In the genomic region with DNA sequence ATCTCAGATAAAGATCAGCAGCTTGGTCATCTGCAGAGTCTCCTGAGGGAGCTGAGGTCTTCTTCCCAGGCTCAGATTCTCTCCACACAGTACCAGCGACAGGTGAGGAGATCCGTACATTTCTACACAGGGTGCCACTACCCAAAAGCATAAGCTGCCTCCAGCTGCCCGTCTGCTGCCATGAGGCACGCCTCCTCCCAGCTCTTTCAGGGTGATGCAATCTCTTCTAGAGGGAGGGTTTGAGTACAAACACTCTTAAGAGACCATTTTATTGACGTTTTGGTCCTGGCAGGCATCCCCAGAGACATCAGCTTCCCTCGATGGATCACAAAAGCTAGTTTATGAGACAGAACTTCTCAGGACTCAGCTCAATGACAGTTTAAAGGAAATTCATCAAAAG, we compare ENCODE assay signal across 27 mouse cellular contexts. TPM values are rescaled to one million over a fixed set of nuclear protein-coding genes. Genes with fewer than 3 reads are reported as not detected.
A peak's percentile ranks its signal among the peaks of the same experiment; 100 is the strongest.
DNase-seq lines count a peak whose midpoint lies in the region; TF ChIP-seq lines count a peak whose summit lies in the region.
"Had no signal": no experiment of that assay in that cellular context is flagged by ENCODE, and none has a peak within 500 bp of the region (broad histone marks: within the 10 kb centered on the region; RNA-seq: fewer than 3 reads in every experiment).

No protein-coding gene starts in this region.

- peaks cover 44 to 78% of the 10 kb centered on the region in 2 experiments for H3K4me1 ChIP-seq in CH12.LX (ENCODE audit: control insufficient read depth in 1 of 2, insufficient read depth in 2 of 2)
- H3K4me1 ChIP-seq: heart, embryonic 15.5 days; hindbrain, embryonic 13.5 days; liver, embryonic 13.5 days; lung, embryonic 15.5 days; midbrain, embryonic 12.5 days; neural tube, embryonic 13.5 days; stomach, embryonic 15.5 days had no signal

- peak overlapping the region; percentile 79 for H3K4me2 ChIP-seq in CH12.LX (ENCODE audit: insufficient read depth, low read depth, poor library complexity, severe bottlenecking)
- H3K4me2 ChIP-seq: heart, embryonic 15.5 days; hindbrain, embryonic 13.5 days; liver, embryonic 13.5 days; lung, embryonic 15.5 days; midbrain, embryonic 12.5 days; neural tube, embryonic 13.5 days; stomach, embryonic 15.5 days had no signal

- TF ChIP-seq CTCF in left cerebral cortex, adult 2 months (IDR thresholded peaks at IDR 0.05), result no peak
- TF ChIP-seq CTCF in CH12.LX (conservative IDR thresholded peaks at IDR 0.05 in 1 of 2, IDR thresholded peaks at IDR 0.05 in 1 of 2; ENCODE audit: low read depth in 2 of 2, low read length in 2 of 2), result no peak

- no peak overlapping the region for H3K4me3 ChIP-seq in left cerebral cortex, adult 2 months
- peak overlapping the region; percentile 50 to 79 (median 61) for H3K4me3 ChIP-seq in CH12.LX (replicated peaks in 1 of 3; ENCODE audit: low read depth in 2 of 3, low read length in 2 of 3, poor library complexity in 1 of 3)
- H3K4me3 ChIP-seq: erythroblast, embryonic 14.5 days; heart, embryonic 15.5 days; hindbrain, embryonic 13.5 days; liver, embryonic 13.5 days; lung, embryonic 15.5 days; megakaryocyte, embryonic 14.5 days; midbrain, embryonic 12.5 days; neural tube, embryonic 13.5 days; stomach, embryonic 15.5 days had no signal

- dilution Hi-C loops in CH12.LX (cut with MboI; ENCODE audit: extremely low pct_ligation_motif_present, extremely low pct_unique_long_range_greater_than_20kb, low sequenced_read_pairs), result no loop called here

- no peaks in the 10 kb centered on the region for H3K27me3 ChIP-seq in CH12.LX (replicated peaks)
- H3K27me3 ChIP-seq: heart, embryonic 15.5 days; hindbrain, embryonic 13.5 days; liver, embryonic 13.5 days; lung, embryonic 15.5 days; megakaryocyte, embryonic 14.5 days; midbrain, embryonic 12.5 days; neural tube, embryonic 13.5 days; stomach, embryonic 15.5 days had no signal

- peaks cover 42% of the 10 kb centered on the region for H3K79me2 ChIP-seq in CH12.LX (replicated peaks; ENCODE audit: control insufficient read depth, extremely low read depth, insufficient read depth, poor library complexity, severe bottlenecking)

- peaks cover 40 to 78% of the 10 kb centered on the region in 2 experiments for H3K36me3 ChIP-seq in CH12.LX (replicated peaks in 1 of 2; ENCODE audit: control insufficient read depth in 1 of 2, insufficient read depth in 1 of 2, low read length in 1 of 2)

- intact Hi-C loops in left cerebral cortex, adult 2 months (cut with DNase I), result no loop called here
- intact Hi-C loops in left cerebral cortex, postnatal 4 days (cut with DNase I), result no loop called here

- in situ Hi-C loops in CH12.LX (cut with MboI; ENCODE audit: low pct_ligation_motif_present, low pct_unique_long_range_greater_than_20kb, low sequenced_read_pairs), result no loop called here

- DNase-seq in adrenal gland, adult 2 months, result peak; percentile 43
- no peak for DNase-seq in adrenal gland, postnatal 25 days
- DNase-seq in left cerebral cortex, adult 2 months (ENCODE audit: extremely low spot score in 1 of 2, low spot score in 2 of 2), result no peak
- DNase-seq in left cerebral cortex, postnatal 4 days, result no peak
- peak; percentile 85 for DNase-seq in CH12.LX (ENCODE audit: extremely low read depth)
- peak; percentile 33 for DNase-seq in lung, postnatal 10 days
- no peak for DNase-seq in cerebellum, postnatal 14 days
- no peak for DNase-seq in kidney, postnatal 25 days
- DNase-seq: adrenal gland, postnatal 10 days; cerebellum, adult 11-12 months; cerebellum, adult 9-11 months; gastrocnemius, postnatal 10 days; heart, postnatal 36 days; kidney, adult 9 months; kidney, postnatal 10 days; liver, embryonic 13.5 days; right cerebral cortex, postnatal 14 days; thymus, postnatal 14 days had no signal

- peak; percentile 12; the same call in 1 of the 2 replicates for TF ChIP-seq EP300 in CH12.LX (IDR thresholded peaks at IDR 0.05; ENCODE audit: low read length)

- peak; percentile 83 for TF ChIP-seq POLR2A in CH12.LX (IDR thresholded peaks at IDR 0.05; ENCODE audit: low read depth, low read length)

- no peak; the same call in 1 of the 2 replicates for TF ChIP-seq RAD21 in CH12.LX (IDR thresholded peaks at IDR 0.05; ENCODE audit: low read depth, low read length)

- H3K27ac ChIP-seq in left cerebral cortex, adult 2 months, result peak overlapping the region; percentile 19; the same call in 1 of the 2 replicates
- H3K27ac ChIP-seq in CH12.LX (ENCODE audit: insufficient read depth, low read depth), result peak overlapping the region; percentile 74; the same call in 1 of the 2 replicates
- H3K27ac ChIP-seq: heart, embryonic 15.5 days; hindbrain, embryonic 13.5 days; liver, embryonic 13.5 days; lung, embryonic 15.5 days; midbrain, embryonic 12.5 days; neural tube, embryonic 13.5 days; stomach, embryonic 15.5 days had no signal

- H3K9ac ChIP-seq in CH12.LX (ENCODE audit: insufficient read depth, low read depth), result peak overlapping the region; percentile 89
- H3K9ac ChIP-seq: heart, embryonic 15.5 days; hindbrain, embryonic 13.5 days; liver, embryonic 13.5 days; lung, embryonic 15.5 days; midbrain, embryonic 12.5 days; neural tube, embryonic 13.5 days; stomach, embryonic 15.5 days had no signal

- H3K9me3 ChIP-seq in CH12.LX (replicated peaks; ENCODE audit: low read length), result no peaks in the 10 kb centered on the region
- H3K9me3 ChIP-seq: heart, embryonic 15.5 days; hindbrain, embryonic 13.5 days; liver, embryonic 13.5 days; lung, embryonic 15.5 days; megakaryocyte, embryonic 14.5 days; midbrain, embryonic 12.5 days; neural tube, embryonic 13.5 days; stomach, embryonic 15.5 days had no signal

TF ChIP-seq in CH12.LX, 34 proteins besides CTCF, POLR2A, EP300 and RAD21 (continues in another document):
- TF ChIP-seq USF2 (conservative IDR thresholded peaks at IDR 0.05; ENCODE audit: low read depth, low read length) (no peak), E2F4 (IDR thresholded peaks at IDR 0.05; ENCODE audit: insufficient replicate concordance, low read depth, low read length) (no peak), GABPA (IDR thresholded peaks at IDR 0.05; ENCODE audit: insufficient replicate concordance, low read depth, low read length) (no peak), SMC3 (IDR thresholded peaks at IDR 0.05; ENCODE audit: low read depth, low read length) (no peak), ETS1 (conservative IDR thresholded peaks at IDR 0.05; ENCODE audit: low read depth, low read length) (peak; percentile 55), MAZ (IDR thresholded peaks at IDR 0.05; ENCODE audit: low read depth, low read length) (peak; percentile 80), POLR2AphosphoS2 (IDR thresholded peaks at IDR 0.05; ENCODE audit: low read depth, low read length) (peak; percentile 54; the same call in 1 of the 2 replicates), PAX5 (IDR thresholded peaks at IDR 0.05; ENCODE audit: low read length) (no peak), ZC3H11A (IDR thresholded peaks at IDR 0.05; ENCODE audit: low read depth, low read length) (no peak), KAT2A (IDR thresholded peaks at IDR 0.05; ENCODE audit: insufficient replicate concordance, low read length) (0 out of 2 replicates have a peak, but pooled peaks have one; percentile 40), MAX (IDR thresholded peaks at IDR 0.05; ENCODE audit: low read length) (peak; percentile 95), MAFK (IDR thresholded peaks at IDR 0.05; ENCODE audit: insufficient replicate concordance, low read length) (no peak), MEF2A (IDR thresholded peaks at IDR 0.05; ENCODE audit: borderline replicate concordance, low read depth, low read length) (peak; percentile 54; the same call in 1 of the 2 replicates), MYC (IDR thresholded peaks at IDR 0.05; ENCODE audit: low read depth, low read length) (peak; percentile 100), USF1 (IDR thresholded peaks at IDR 0.05; ENCODE audit: low read depth, low read length) (no peak), NRF1 (IDR thresholded peaks at IDR 0.05; ENCODE audit: low read depth, low read length) (no peak), MXI1 (IDR thresholded peaks at IDR 0.05; ENCODE audit: low read depth, low read length) (peak; percentile 96), CHD2 (IDR thresholded peaks at IDR 0.05; ENCODE audit: low read length) (no peak), TCF12 (IDR thresholded peaks at IDR 0.05; ENCODE audit: low read depth, low read length) (peak; percentile 82), JUND (conservative IDR thresholded peaks at IDR 0.05; ENCODE audit: low read depth, low read length) (peak; percentile 80), NELFE (IDR thresholded peaks at IDR 0.05; ENCODE audit: low read depth, low read length) (peak; percentile 81), ZNF384 (IDR thresholded peaks at IDR 0.05; ENCODE audit: low read depth, low read length) (no peak), JUN (IDR thresholded peaks at IDR 0.05; ENCODE audit: insufficient read depth, low read depth, low read length) (peak; percentile 64; the same call in 1 of the 2 replicates), ELF1 (IDR thresholded peaks at IDR 0.05; ENCODE audit: low read depth, low read length) (no peak; the same call in 1 of the 2 replicates)

RNA-seq across cellular contexts. Expression of a gene that starts 9.0 kb away (rescaled TPM):
- total RNA-seq in adrenal gland, adult 2 months (2021), result 10 to 100 TPM; 10.3 to 15.4 TPM
- 7.7 and 8.1 TPM in 2 replicates for polyA plus RNA-seq in adrenal gland, adult 2 months (2012; rRNA removed)
- 6.5 and 10.5 TPM in 2 replicates for total RNA-seq in adrenal gland, postnatal 25 days (2021)
- 1 to 10 TPM; 3.6 to 3.7 TPM for total RNA-seq in left cerebral cortex, adult 2 months (2021)
- 1 to 10 TPM; 2.0 to 2.3 TPM for total RNA-seq in left cerebral cortex, postnatal 4 days (2021)
- total RNA-seq in CH12.LX (2012; rRNA removed) (302 and 332 TPM in 2 replicates), CH12.LX (2014; rRNA removed) (206 and 222 TPM in 2 replicates)
- 537 and 750 TPM in 2 replicates for polyA plus RNA-seq in CH12.LX (2012; ENCODE audit: insufficient read length, low read depth)

RNA-seq across cellular contexts. Expression of a gene that starts 50.9 kb away (rescaled TPM):
- 10 to 100 TPM; 68.0 to 98.8 TPM for total RNA-seq in adrenal gland, adult 2 months (2021)
- polyA plus RNA-seq in adrenal gland, adult 2 months (2012; rRNA removed), result 50.7 and 55.0 TPM in 2 replicates
- 60.8 and 97.3 TPM in 2 replicates for total RNA-seq in adrenal gland, postnatal 25 days (2021)
- 10 to 100 TPM; 77.8 to 92.1 TPM for total RNA-seq in left cerebral cortex, adult 2 months (2021)
- total RNA-seq in left cerebral cortex, postnatal 4 days (2021), result 10 to 100 TPM; 59.0 to 61.5 TPM
- total RNA-seq in CH12.LX (2012; rRNA removed) (69.8 and 96.8 TPM in 2 replicates), CH12.LX (2014; rRNA removed) (65.6 and 66.7 TPM in 2 replicates)
- polyA plus RNA-seq in CH12.LX (2012; ENCODE audit: insufficient read length, low read depth), result 75.9 and 112 TPM in 2 replicates

RNA-seq across cellular contexts. Expression of a gene that starts 51.0 kb away (rescaled TPM):
- total RNA-seq in adrenal gland, adult 2 months (2021), result 1 to 10 TPM; 1.4 to 1.8 TPM
- not detected in 2 replicates for polyA plus RNA-seq in adrenal gland, adult 2 months (2012; rRNA removed)
- total RNA-seq in adrenal gland, postnatal 25 days (2021), result 1.4 and 1.6 TPM in 2 replicates
- 1 to 10 TPM; 1.3 to 1.4 TPM for total RNA-seq in left cerebral cortex, adult 2 months (2021)
- total RNA-seq in left cerebral cortex, postnatal 4 days (2021), result under 1 TPM; 0.38 to 0.70 TPM
- total RNA-seq in CH12.LX (2012; rRNA removed) (7.4 and 8.1 TPM in 2 replicates), CH12.LX (2014; rRNA removed) (5.0 and 7.1 TPM in 2 replicates)
- polyA plus RNA-seq in CH12.LX (2012; ENCODE audit: insufficient read length, low read depth), result 3.5 and 5.5 TPM in 2 replicates
- total RNA-seq: common myeloid progenitor, adult 5-6 weeks had no signal

Comparison
In these comparisons a context has a peak if more than half of its experiments do, and no peak if none do; other contexts are left out.
1. DNase-seq: peak in adrenal gland, adult 2 months (single experiment), CH12.LX (single experiment) and lung, postnatal 10 days (single experiment); none in adrenal gland, postnatal 25 days (single experiment), left cerebral cortex, adult 2 months (0 of 2), left cerebral cortex, postnatal 4 days (single experiment), cerebellum, postnatal 14 days (0 of 2) and kidney, postnatal 25 days (0 of 2).
2. RNA of a gene that starts 9.0 kb away (total RNA-seq): 206 to 332 TPM in CH12.LX; 10.3 to 15.4 TPM in adrenal gland, adult 2 months, 6.5 to 10.5 TPM in adrenal gland, postnatal 25 days, 3.6 to 3.7 TPM in left cerebral cortex, adult 2 months and 2.0 to 2.3 TPM in left cerebral cortex, postnatal 4 days; every median in the first group is over 10 times any median in the second.